Mouse (Mus musculus): ENCODE measurements at regions not wholly inside any gene's neighbourhood (a gene's known extent, or its start where the extent isn't known, plus 50 kb on each side); places are given as distances from the start of the nearest gene placed in this dataset.

GRCm38 (mm10) chr7:90030486-90031250, 49.9 kb upstream of the Eed start:
- DNase-seq (ENCODE audit: low spot score): no peak

- no peak for DNase-seq (ENCODE audit: low spot score)
Observed at GRCm38 (mm10) chr7:90033086-90033485, 52.3 kb upstream of the Eed start.

DNA sequence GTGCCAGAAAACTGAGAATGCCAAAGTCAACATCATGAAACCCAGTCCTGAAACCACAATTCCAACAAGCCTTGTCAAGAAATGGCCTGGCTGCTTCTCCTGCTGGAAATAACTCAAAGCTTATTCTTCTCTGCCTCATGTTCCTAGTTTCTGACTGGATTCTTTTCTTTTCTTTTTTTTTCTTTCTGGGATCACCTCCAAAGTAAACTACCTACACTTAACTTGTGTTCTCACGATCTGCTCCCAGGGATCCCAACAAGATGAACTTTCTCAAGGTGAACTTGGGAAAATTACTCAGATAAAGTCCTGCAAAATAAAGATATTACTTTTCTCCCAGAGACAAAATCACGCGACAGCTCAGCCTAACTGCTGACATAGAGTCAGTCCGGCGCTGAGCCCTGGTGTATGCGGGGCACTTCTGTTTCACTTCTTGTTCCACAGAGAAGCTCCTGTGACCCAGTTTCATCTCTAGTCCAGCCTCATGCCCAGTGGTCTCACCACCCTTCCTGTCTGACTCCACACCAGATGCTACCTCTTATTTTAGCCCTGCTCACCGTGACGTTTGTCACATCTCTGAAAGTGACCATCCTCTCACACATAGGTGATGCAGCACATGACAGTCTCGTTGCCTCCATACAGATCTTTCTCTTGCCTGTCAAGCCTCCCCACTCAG, 53.0 kb upstream of the Eed start:
- DNase-seq (ENCODE audit: low spot score): no peak

DNA sequence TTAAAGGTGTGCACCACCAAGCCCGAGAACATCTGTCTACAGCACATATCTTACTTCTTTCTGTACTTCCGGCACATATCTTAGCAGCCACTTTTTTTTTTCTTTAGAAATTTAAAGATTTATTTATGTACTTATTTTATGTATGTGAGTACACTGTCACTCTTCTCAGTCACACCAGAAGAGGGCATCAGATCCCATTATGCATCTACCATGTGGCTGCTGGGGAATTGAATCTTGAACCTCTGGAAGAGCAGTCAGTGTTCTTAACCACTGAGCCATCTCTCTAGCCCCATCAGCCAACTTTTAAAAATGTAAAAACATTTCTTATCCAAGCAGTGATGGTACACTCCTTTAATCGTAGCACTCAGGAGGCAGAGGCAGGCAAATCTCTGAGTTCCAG, 53.7 kb upstream of the Eed start:
- DNase-seq (ENCODE audit: low spot score): no peak

DNA sequence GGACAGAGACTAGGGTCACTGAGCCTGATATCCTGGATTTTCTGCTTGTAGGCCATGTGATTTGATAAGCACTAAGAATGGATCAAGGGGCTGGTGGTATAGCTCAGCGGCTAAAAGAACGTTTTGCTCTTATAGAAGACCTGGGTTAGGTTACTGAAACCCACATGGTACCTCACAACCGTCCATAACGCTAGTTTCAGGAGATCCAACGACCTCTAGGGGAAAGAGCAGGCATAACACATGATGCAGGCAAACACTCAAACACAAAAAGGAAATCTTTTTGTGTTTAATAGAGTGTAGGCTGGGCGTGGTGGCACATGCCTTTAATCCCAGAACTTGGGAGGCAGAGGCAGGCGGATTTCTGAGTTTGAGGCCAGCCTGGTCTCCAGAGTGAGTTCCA, 54.6 kb upstream of the Eed start:
- DNase-seq (ENCODE audit: low spot score): no peak

DNA sequence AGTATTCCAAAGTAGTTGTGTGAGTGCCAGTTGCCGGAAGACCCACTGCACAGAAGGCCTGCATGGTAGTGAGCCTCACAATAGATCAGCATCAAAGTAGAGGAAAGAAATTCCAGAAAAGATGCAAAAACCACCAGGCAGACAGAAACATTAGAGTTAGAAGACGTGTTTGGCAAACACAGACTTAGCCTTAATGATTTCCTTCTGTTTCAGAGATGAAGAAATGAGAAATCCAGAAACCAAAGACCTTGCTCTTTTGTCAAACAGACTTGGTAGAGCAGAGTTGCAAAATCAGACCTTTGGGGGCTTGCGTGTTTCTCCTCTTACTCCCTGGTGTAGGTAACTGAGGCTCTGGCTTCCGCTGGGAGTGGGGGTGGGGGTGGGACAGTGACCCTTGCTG, 57.0 kb upstream of the Eed start:
- DNase-seq (ENCODE audit: low spot score): no peak

GRCm38 (mm10) chr7:90039504-90039903, 58.7 kb upstream of the Eed start:
- no peak for DNase-seq (ENCODE audit: low spot score)

DNA sequence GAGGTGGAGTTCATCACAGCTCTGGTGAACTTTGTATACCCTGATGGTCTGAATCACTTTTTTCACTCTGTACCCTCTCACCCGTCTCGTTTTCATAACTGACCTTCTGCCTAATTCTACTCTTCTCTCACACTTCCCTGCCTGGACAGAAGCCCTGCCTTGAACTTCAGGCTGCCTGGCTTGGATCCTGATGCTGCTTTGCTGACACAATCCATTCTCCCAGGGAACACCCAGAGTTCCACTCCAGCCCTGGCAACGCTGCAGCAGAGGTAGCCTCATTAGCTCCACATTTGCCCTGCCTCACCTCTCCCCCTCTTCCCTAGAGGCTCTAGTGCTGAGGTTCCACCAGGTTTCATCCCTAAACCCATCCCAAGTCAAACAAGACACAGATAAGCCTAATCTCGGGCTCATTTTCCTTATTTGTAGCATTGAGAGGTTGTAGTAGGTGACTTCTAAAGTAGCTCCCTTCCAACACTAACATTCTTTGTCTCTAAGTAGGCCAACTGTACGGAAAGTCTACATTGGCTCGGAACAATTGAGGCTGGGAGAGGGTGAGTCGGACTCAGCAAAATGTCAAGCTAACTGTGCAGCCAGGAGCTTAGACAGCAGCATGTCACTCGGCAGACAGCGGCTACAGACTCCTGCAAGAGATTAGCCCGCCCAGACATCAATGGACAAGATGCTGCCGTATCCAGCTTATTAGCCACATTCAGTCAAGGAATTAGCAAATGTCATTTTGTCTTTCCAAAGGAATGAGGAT, 60.0 kb upstream of the Eed start:
- DNase-seq (ENCODE audit: low spot score): peak; percentile 60

DNA sequence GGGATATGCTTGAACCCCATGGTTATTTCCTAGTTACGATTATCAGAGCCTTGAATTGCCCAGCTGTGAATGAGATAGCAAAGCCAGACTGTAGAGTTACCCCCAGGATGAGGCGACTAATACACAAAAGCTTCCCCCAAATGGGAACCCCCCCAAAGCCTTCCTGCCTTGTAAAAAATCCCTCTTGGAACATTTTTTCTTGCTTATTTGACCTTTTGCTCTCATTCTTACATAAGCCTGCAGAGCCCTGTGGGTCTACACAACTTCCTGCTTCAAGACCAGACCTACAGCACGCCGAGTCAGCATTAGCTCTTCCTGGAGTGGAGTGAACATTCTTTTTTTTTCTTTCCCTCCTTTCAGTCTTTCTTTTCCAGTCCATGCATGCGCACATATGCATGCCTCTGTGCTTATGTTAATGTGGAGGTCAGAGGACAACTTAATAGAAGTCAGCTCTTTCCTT, 60.8 kb upstream of the Eed start:
- no peak for DNase-seq (ENCODE audit: low spot score)

DNA sequence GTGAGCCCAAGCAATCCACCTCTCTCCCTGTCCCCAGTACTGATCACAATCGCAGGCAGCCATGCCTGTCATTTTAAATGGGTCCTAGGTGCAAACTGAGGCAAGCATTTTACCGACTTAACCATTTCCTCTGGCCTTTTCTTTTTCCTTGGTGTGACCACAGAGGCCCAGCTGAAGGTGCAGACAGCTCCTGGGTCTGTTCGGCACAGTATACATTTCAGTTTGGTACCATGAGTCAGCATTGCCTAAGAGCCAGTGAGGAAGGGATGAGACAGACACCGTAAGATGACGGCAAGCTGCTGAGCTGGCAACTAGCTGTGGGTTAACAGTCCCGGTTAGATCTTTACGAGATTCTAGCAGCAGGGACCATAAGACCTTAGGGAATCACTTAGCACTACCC, 61.6 kb upstream of the Eed start:
- no peak for DNase-seq (ENCODE audit: low spot score)

DNA sequence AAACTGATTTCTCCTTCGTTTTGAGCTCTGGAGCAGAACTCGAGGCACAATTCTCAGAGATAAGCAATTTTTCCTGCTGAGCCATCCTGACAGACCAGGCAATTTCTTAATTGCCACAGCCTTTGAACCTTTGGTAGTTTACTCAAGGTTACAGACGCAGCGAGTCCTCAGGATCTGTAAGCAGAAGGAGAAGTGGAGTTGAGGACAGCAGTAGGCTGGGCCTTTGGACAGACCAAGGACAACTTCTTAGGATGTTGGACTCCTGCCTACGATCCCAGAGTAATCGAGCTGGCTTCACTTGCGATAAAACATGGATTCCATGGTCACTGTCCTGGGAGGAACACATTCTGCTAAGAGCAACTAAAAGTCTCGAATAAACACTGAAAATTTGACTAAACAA, 62.7 kb upstream of the Eed start:
- DNase-seq (ENCODE audit: low spot score): no peak

GRCm38 (mm10) chr7:90044100-90044698, 63.4 kb upstream of the Eed start:
- DNase-seq (ENCODE audit: low spot score): no peak

GRCm38 (mm10) chr7:90045208-90045800, 64.5 kb upstream of the Eed start:
- no peak for DNase-seq (ENCODE audit: low spot score)

GRCm38 (mm10) chr7:90046228-90046627, 65.4 kb upstream of the Eed start:
- DNase-seq (ENCODE audit: low spot score): no peak

DNA sequence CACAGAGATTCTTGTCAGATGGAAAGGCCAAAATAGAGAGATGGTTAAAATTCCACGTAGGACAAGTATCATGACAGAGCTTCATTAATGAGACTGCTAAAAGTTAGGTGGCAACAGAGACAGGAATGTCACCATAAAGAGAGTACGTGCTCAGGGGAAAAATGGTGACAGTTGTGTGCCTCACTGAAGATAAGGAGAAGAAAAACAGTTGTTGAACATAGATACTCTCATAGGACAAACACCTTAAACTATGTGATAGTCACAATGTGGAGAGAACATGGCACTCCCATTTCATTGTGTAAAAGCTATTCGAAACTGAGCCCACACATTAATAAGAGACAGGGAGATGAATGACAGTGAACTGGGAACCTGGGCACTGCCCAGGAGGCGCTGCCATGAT, 66.1 kb upstream of the Eed start:
- no peak for DNase-seq (ENCODE audit: low spot score)

DNA sequence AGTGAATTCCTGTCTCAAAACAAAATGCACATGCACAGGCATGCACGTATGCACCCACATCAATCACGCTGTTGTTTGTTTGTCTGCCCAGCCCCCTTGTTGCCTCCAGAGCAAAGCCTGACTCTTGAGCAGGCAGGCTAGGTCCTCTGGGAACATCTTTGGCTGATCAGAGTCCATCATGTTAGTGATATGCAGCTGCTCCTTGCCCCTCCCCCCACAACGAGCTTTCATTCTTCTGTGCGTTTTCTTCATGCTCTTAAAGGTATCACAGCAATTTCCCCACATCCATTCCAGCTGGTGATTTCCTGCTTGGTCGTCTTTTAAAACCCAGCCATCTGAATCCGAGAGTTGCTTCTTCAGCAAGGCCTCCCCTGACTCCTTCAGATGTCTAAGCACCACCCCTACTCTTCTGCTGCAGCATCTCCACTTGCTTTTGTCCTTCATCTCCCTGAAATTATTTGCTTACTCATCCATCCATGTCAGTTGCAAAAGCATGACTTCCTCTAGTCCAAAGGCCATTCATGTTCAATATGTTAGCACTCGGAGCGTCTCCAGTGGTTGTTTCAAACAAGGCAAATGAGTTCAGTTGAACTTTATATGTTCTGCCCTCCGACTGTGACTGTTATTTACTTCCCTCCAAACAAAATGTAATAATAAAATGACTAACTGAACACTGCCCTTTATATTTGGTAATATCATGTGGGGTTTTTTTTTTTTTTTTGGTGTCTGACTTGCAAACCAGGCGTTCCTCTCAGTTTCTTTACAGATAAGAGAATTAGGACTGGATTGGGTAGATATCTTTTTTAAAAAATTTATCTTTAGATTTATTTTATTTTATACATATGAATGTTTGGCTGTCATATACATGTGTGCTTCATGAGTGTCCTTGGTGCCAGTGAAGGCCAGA, 67.9 kb upstream of the Eed start:
- no peak for DNase-seq (ENCODE audit: low spot score)

DNA sequence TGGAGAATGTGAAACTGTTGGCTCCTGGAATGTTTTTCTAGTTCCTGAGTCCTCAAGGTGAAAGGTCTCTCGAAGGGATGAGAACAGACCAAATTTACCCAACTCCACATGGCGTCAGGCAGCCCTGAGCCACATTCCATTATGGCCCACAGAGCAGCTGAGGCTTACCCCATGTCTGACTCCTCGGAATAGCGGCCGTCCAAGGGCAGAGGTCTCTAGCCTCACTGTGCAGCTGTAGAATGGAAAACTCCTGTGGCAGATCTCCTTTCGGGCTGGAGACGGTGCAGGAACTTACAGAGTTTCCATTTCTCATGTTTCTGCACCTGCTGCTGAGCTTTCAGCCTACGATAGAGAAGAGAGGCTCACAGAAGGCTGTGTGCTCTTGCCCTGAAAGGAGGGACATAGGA, 69.1 kb upstream of the Eed start:
- DNase-seq (ENCODE audit: low spot score): no peak

DNA sequence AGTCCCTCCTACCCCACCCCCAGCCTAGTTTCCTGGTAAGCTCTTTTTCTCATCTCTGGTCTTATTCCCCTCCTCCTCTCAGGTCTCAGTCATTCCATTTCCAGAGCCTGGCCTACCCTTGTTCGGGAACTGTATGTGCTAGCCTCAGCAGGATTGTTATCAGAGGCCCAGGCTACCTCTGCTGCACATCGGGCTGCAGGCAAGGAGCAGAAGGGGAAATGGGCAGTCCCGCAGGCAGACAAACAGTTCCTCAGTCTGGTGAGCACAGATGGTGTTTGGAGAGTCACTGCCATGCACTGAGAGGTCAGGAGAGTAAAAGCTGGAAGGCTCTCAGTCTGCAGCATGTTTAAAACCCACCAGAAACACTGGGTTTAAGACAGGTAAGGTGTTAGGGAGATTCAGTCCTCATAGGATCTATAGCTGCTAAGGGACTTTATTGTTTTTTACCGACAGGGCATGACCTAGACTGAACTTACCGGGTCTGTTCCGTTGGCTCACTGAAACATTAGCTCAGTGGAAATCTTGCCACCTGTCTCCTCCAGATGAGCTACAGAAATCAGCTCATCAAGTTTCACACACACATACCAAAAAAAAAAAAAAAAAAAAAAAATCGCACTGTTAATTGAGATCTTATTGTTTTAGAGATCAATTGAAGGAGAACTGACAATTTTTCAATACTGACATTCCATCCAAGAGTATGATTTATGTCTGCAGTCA, 74.2 kb upstream of the Eed start:
- no peak for DNase-seq (ENCODE audit: low spot score)

DNA sequence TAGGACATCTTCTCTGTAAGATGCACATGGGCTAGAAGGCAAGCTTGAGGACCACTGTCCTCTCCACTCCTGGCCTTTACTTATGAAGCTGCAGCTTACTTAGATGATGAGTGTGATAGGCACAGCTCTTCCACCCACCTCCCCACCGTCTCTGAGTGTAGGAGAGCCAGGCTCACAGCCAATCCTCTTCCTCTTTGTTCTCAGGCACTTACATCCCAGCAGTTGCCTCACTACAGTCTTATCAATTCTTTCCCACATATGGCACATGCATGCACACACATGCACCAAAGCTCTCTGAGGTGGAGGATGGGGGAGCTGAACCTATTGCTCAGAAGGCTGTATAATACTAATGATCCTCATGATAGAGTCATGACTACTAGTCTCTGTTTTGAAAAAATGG, 72.1 kb upstream of the Picalm start:
- DNase-seq (ENCODE audit: low spot score): no peak

DNA sequence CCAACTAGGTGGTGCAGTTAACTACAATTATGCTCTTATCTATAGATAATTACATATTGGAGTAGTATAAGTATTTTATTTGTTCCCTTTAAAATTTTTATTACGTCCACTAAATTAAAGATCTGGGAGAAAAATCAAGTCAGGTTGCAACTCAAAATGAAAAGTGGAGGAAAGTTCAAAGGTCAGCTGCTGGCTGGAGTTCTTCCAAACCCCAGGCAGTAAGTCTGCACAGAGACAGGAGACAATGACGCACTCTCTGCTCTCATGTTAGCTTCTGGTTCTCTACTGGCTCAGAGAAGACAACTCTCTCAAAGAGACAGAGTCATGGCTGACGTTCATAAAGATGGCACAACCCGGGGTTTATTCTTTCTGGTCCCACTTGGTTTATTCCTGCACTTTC, 71.4 kb upstream of the Picalm start:
- DNase-seq (ENCODE audit: low spot score): no peak

- DNase-seq (ENCODE audit: low spot score): no peak
Observed at GRCm38 (mm10) chr7:90059249-90059628, 70.8 kb upstream of the Picalm start.
